Mouse (Mus musculus) limb, embryonic 14.5 days (tissue): ENCODE results near the gene Smg6. TPM values are rescaled to one million over a fixed set of nuclear protein-coding genes. Genes with fewer than 3 reads are reported as not detected.

Source experiments
- ATAC-seq: fragments of 200-750 bp; cut with Nextera tagmentation; 2 replicates; pipeline ENCODE4 v1.8.0; 2017; ENCODE audit warnings: low read depth, moderate number of reproducible peaks, moderate TSS enrichment; ENCODE audit not compliant: low FRiP score
- DNase-seq: peaks from one replicate; pipeline ENCODE4 v3.0.0-alpha.2; 2015; ENCODE audit warnings: low spot score
- H3K27ac ChIP-seq: fragments of 300-500 bp; sonication (generic); replicated peaks from 2 replicates; pipeline ENCODE4 v1.5.1; 2014; ENCODE audit warnings: low read depth, mild to moderate bottlenecking, low read length, moderate library complexity, mixed read lengths
- H3K27me3 ChIP-seq: fragments of 300-500 bp; sonication (generic); 2 replicates; pipeline ENCODE4 v1.6.1; 2014; ENCODE audit warnings: low read length, mixed read lengths; ENCODE audit not compliant: control insufficient read depth, insufficient read depth
- H3K36me3 ChIP-seq: fragments of 300-500 bp; sonication (generic); 2 replicates; pipeline ENCODE4 v1.6.1; 2014; ENCODE audit warnings: mild to moderate bottlenecking, low read length, moderate library complexity, mixed read lengths; ENCODE audit not compliant: control insufficient read depth, insufficient read depth
- H3K4me1 ChIP-seq: fragments of 300-500 bp; sonication (generic); 2 replicates; pipeline ENCODE4 v1.6.1; 2014; ENCODE audit warnings: antibody characterized with exemption, low read length, mixed read lengths; ENCODE audit not compliant: control insufficient read depth, insufficient read depth
- H3K4me2 ChIP-seq: fragments of 300-500 bp; sonication (generic); replicated peaks from 2 replicates; pipeline ENCODE4 v1.6.1; 2014; ENCODE audit warnings: low read depth, mild to moderate bottlenecking, low read length, moderate library complexity; ENCODE audit not compliant: severe bottlenecking
- H3K4me3 ChIP-seq: fragments of 300-500 bp; sonication (generic); replicated peaks from 2 replicates; pipeline ENCODE4 v1.5.1; 2014; ENCODE audit warnings: low read length
- H3K9ac ChIP-seq: fragments of 300-500 bp; sonication (generic); 2 replicates; pipeline ENCODE4 v1.6.1; 2014; ENCODE audit warnings: mild to moderate bottlenecking, low read depth, low read length, moderate library complexity; ENCODE audit not compliant: severe bottlenecking
- H3K9me3 ChIP-seq: fragments of 300-500 bp; sonication (generic); 2 replicates; pipeline ENCODE4 v1.6.1; 2016; ENCODE audit warnings: low read length; ENCODE audit not compliant: control insufficient read depth
- POLR2A ChIP-seq: fragments of 200-500 bp; IDR thresholded peaks from 2 replicates; pipeline ENCODE4 v1.8.0; 2012; ENCODE audit warnings: inconsistent platforms, mild to moderate bottlenecking, moderate library complexity, borderline replicate concordance; ENCODE audit not compliant: insufficient read depth, insufficient read length; ENCODE audit errors: extremely low read depth
- WGBS: fragments of 180-500 bp; shearing (Covaris S2); extraction: QIAGEN DNeasy Blood & Tissue Kit; methylation state at CpG from one replicate; pipeline ENCODE4 v1.1.7; 2014; 5-methylcytosine and 5-hydroxymethylcytosine counted together
- polyA plus RNA-seq, 2 experiments: library from polyadenylated mRNA; depleted of rRNA in 1 of 2; stranded (reverse) in 1 of 2; unstranded in 1 of 2; fragments of >200 nt; fragmentation: Nextera tagmentation in 1 of 2; extraction: Ambion mirVana in 1 of 2; gene quantifications; 2 replicates each; pipeline versions ENCODE4 v1.2.1 to v1.2.3; 2012 to 2014

Smg6 gene
- 36.5 and 46.3 TPM in 2 replicates for polyA plus RNA-seq (2012; rRNA removed)
- 16.0 and 17.9 TPM in 2 replicates for polyA plus RNA-seq (2014; fragmentation: Nextera tagmentation; extraction: Ambion mirVana)

DNA sequence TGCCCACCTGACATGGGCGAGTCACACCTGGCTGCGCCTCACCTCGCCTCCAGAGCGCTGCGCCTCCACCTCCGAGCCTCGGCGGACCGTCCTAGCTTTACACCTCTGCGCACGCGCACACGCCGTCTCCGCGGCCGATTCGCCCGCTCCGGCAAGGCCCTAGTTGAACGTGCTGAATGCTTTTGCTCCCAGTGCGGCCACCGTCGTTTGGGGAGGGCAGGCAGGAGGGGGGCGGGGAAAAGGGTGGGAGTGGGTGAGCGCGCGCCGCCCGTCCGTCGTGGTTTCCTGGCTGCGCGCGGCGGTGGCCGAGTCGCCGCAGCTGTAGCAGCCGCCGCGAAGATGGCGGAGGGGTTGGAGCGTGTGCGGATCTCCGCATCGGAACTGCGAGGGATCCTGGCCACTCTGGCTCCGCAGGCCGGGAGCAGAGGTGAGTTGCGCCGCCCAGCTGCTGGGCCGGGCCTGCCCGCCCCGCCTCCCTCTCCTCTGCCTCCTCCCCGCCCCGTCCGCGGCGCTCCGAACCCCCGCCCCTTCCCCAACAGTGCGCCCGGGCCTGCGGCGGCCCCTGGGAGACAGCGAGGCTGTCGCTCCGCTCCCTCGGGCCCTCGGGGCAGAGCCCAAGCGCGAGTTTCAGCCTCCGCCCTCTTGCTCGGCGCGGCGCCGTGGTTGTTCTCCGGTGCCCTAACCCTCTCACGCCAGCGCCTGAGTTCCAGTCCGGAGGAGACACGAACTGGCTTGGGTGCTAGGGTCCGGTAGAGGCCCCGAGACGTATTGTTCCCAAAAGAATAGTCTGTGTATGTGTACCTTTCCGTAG, at the start of gene Smg6, which contains the start of gene Srr:
Gene Smg6, plus strand, starts transcription at position 247 of the 811 bp plus-strand sequence.
Gene Srr, minus strand, starts transcription at position 372 of the 811 bp plus-strand sequence.
- Histone ChIP-seq H3K27me3 (no peaks in the 10 kb centered on the region), H3K4me1 (peaks cover 15% of the 10 kb centered on the region), H3K36me3 (peaks cover 19% of the 10 kb centered on the region), H3K27ac (peak within 1 kb of the TSS; percentile 96), H3K4me3 (peak within 1 kb of the TSS; percentile 89), H3K4me2 (peak within 1 kb of the TSS; percentile 61), H3K9ac (peak within 1 kb of the TSS; percentile 87), H3K9me3 (no peaks in the 10 kb centered on the region)
- under 1% methylated on average over 74 of the region's 88 CpGs for WGBS
- 0 out of 2 replicates have a peak, but pooled peaks have one; percentile 44 for TF ChIP-seq POLR2A
- DNase-seq (peak; percentile 94), ATAC-seq (peak; percentile 95)

GRCm38 (mm10) chr11:74876801-74877200, 48.8 kb upstream of the Smg6 start:
- Histone ChIP-seq H3K4me3 (no peak overlapping the region), H3K27me3 (no peaks in the 10 kb centered on the region), H3K27ac (no peak overlapping the region), H3K9me3 (no peaks in the 10 kb centered on the region), H3K4me1 (peaks cover 5% of the 10 kb centered on the region), H3K36me3 (no peaks in the 10 kb centered on the region), H3K4me2 (no peak overlapping the region), H3K9ac (no peak overlapping the region)
- WGBS: 3% methylated on average over 9 of the region's 9 CpGs
- no peak for TF ChIP-seq POLR2A
- ATAC-seq: peak; percentile 75; the same call in 1 of the 2 replicates
- DNase-seq: peak; percentile 60

DNA sequence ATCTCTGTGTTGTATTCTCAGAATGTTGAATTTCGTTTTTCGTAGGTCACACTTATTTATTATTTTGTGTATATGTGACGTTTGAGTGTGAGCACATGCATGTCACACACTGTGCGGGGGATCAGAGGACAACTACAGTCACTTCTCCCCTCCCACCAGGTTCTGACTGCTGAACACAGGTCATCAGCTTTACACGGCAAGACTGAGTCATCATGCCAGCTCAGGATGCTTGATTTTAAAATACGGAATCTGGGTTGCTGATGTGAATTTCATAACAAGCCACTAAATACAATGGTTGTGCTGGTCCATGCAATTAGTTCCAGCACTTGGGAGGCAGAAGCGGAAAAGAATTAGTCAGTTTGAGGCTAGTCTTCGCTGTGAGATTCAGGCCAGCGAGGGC, 44.6 kb upstream of the Smg6 start:
- Histone ChIP-seq H3K4me1 (peaks cover 5% of the 10 kb centered on the region), H3K4me2 (no peak overlapping the region), H3K27ac (no peak overlapping the region), H3K9ac (no peak overlapping the region), H3K27me3 (no peaks in the 10 kb centered on the region), H3K9me3 (no peaks in the 10 kb centered on the region), H3K36me3 (no peaks in the 10 kb centered on the region), H3K4me3 (no peak overlapping the region)
- TF ChIP-seq POLR2A: no peak
- DNase-seq: no peak
- no peak for ATAC-seq
- 85% methylated on average over 9 of the region's 9 CpGs for WGBS

DNA sequence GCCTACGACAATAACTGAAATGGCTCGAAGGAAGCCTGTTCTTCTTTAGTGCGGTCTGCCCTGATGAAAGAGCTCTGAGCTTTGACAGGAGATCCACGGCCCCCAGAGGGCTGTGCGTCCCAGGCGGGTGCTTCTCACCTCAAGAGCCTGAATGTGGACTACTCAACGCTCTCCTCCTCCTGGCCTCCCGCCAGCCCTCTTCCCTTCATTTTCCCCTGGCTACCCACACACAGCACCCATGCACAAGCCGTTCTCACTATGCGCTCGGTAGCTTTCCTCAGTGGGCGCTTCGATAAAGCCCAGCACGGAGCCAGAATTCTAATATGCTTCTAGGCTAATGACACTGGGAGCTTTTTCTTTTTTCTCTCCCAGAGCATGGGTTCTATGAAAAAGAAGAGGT, 43.6 kb upstream of the Smg6 start:
- Histone ChIP-seq H3K27ac (no peak overlapping the region), H3K4me3 (no peak overlapping the region), H3K9ac (no peak overlapping the region), H3K4me2 (no peak overlapping the region), H3K27me3 (no peaks in the 10 kb centered on the region), H3K36me3 (no peaks in the 10 kb centered on the region), H3K4me1 (peaks cover 1% of the 10 kb centered on the region), H3K9me3 (no peaks in the 10 kb centered on the region)
- no peak for TF ChIP-seq POLR2A
- DNase-seq (no peak), ATAC-seq (no peak)
- WGBS: 66% methylated on average over 14 of the region's 14 CpGs

DNA sequence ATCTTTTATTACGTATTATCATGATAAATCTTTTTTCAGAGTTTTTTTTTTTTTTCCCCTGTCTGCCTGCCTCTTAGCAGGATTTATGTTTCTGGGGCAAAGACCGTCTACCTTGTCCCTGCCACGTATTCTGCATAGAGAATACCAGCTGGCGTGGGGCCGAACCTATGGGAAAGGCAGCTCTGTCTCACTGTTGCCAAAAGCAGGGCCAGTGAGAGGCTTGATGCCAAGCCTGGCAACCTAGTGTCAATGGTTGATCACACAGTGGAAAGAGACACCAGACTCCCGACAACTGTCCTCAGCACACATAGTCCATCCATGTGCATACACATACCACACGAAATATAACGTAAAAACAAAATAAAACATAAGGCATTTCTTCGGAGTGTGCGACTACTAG, 42.5 kb upstream of the Smg6 start:
- H3K27ac ChIP-seq: no peak overlapping the region
- WGBS: 95% methylated on average over 10 of the region's 10 CpGs
- no peak overlapping the region for H3K4me3 ChIP-seq
- DNase-seq (no peak), ATAC-seq (no peak)
- no peak overlapping the region for H3K4me2 ChIP-seq
- H3K9ac ChIP-seq: no peak overlapping the region
- no peaks in the 10 kb centered on the region for H3K4me1 ChIP-seq
- no peaks in the 10 kb centered on the region for H3K36me3 ChIP-seq
- no peaks in the 10 kb centered on the region for H3K27me3 ChIP-seq
- no peaks in the 10 kb centered on the region for H3K9me3 ChIP-seq
- no peak for TF ChIP-seq POLR2A
